Mouse (Mus musculus) heart, embryonic 15.5 days (tissue): ENCODE measurements around the gene Dnajb1. TPM values are rescaled to one million over a fixed set of nuclear protein-coding genes. Genes with fewer than 3 reads are reported as not detected.
A peak's percentile ranks its signal among the peaks of the same experiment; 100 is the strongest.

Experiments used
- ATAC-seq: fragments of 200-750 bp; cut with Nextera tagmentation; replicated peaks from 2 replicates; pipeline ENCODE4 v1.8.0; 2017; ENCODE audit warnings: low read depth, moderate TSS enrichment; ENCODE audit not compliant: insufficient number of reproducible peaks, insufficient read depth, low FRiP score
- H3K27ac ChIP-seq: fragments of 300-500 bp; sonication (generic); 2 replicates; pipeline ENCODE4 v1.5.1; 2015; ENCODE audit warnings: mild to moderate bottlenecking, inconsistent platforms
- H3K27me3 ChIP-seq: fragments of 300-500 bp; sonication (generic); 2 replicates; pipeline ENCODE4 v1.6.1; 2015; ENCODE audit warnings: inconsistent platforms
- H3K36me3 ChIP-seq: fragments of 300-500 bp; sonication (generic); 2 replicates; pipeline ENCODE4 v1.6.1; 2015; ENCODE audit warnings: mild to moderate bottlenecking, inconsistent platforms
- H3K4me1 ChIP-seq: fragments of 300-500 bp; sonication (generic); replicated peaks from 2 replicates; pipeline ENCODE4 v1.6.1; 2015; ENCODE audit warnings: inconsistent platforms
- H3K4me2 ChIP-seq: fragments of 300-500 bp; sonication (generic); 2 replicates; pipeline ENCODE4 v1.6.1; 2015; ENCODE audit warnings: inconsistent platforms, mild to moderate bottlenecking, moderate library complexity
- H3K4me3 ChIP-seq: fragments of 300-500 bp; sonication (generic); 2 replicates; pipeline ENCODE4 v1.5.1; 2015; ENCODE audit warnings: mild to moderate bottlenecking, inconsistent platforms
- H3K9ac ChIP-seq: fragments of 300-500 bp; sonication (generic); 2 replicates; pipeline ENCODE4 v1.6.1; 2015; ENCODE audit warnings: mild to moderate bottlenecking, inconsistent platforms
- H3K9me3 ChIP-seq: fragments of 300-500 bp; sonication (generic); replicated peaks from 2 replicates; pipeline ENCODE4 v1.6.1; 2016; ENCODE audit warnings: inconsistent platforms
- WGBS: fragments of 180-500 bp; shearing (Covaris S2); methylation state at CpG from one replicate; pipeline ENCODE4 v1.1.7; 2015; ENCODE audit warnings: mixed read lengths; 5-methylcytosine and 5-hydroxymethylcytosine counted together
- polyA plus RNA-seq: library from polyadenylated mRNA; unstranded; fragments of >200 nt; fragmentation: Nextera tagmentation; extraction: Ambion mirVana; gene quantifications from 2 replicates; pipeline ENCODE4 v1.2.1, GENCODE M21; 2015

Gene Dnajb1
- 36.7 and 47.2 TPM in 2 replicates for polyA plus RNA-seq

GRCm38 (mm10) chr8:83607661-83608397 is at the start of gene Dnajb1, which contains the start of gene Tecr:
Gene Dnajb1, plus strand, starts transcription at chr8:83608193.
Gene Tecr, minus strand, starts transcription at chr8:83607971.
- ATAC-seq: peak; percentile 95
- Histone ChIP-seq H3K36me3 (peaks cover 30% of the 10 kb centered on the region), H3K9ac (peak within 1 kb of the TSS; percentile 80), H3K4me1 (peaks cover 26% of the 10 kb centered on the region), H3K27me3 (no peaks in the 10 kb centered on the region), H3K4me2 (peak within 1 kb of the TSS; percentile 74), H3K4me3 (peak within 1 kb of the TSS; percentile 71), H3K9me3 (no peaks in the 10 kb centered on the region), H3K27ac (peak within 1 kb of the TSS; percentile 97)
- WGBS: under 1% methylated on average over 69 of the region's 69 CpGs

- H3K9ac ChIP-seq: no peak overlapping the region
These were observed 45.3 kb upstream of the Dnajb1 start for GRCm38 (mm10) chr8:83562669-83563068.

GRCm38 (mm10) chr8:83563246-83563645 is 44.7 kb upstream of the Dnajb1 start:
- Histone ChIP-seq H3K9me3 (no peaks in the 10 kb centered on the region), H3K27me3 (no peaks in the 10 kb centered on the region), H3K9ac (no peak overlapping the region), H3K4me2 (no peak overlapping the region), H3K4me3 (no peak overlapping the region), H3K27ac (no peak overlapping the region), H3K36me3 (no peaks in the 10 kb centered on the region), H3K4me1 (peaks cover 13% of the 10 kb centered on the region)
- ATAC-seq: no peak
- WGBS: 70% methylated on average over 4 of the region's 4 CpGs

More at GRCm38 (mm10) chr8:83562669-83563068, 45.3 kb upstream of the Dnajb1 start:
- WGBS: 60% methylated on average over 3 of the region's 3 CpGs
- H3K4me1 ChIP-seq: peaks cover 7% of the 10 kb centered on the region
- no peaks in the 10 kb centered on the region for H3K9me3 ChIP-seq
- no peak overlapping the region for H3K27ac ChIP-seq
- H3K27me3 ChIP-seq: no peaks in the 10 kb centered on the region
- H3K4me2 ChIP-seq: no peak overlapping the region
- no peak for ATAC-seq
- no peaks in the 10 kb centered on the region for H3K36me3 ChIP-seq
- no peak overlapping the region for H3K4me3 ChIP-seq

GRCm38 (mm10) chr8:83565731-83566375 is 42.1 kb upstream of the Dnajb1 start:
- H3K4me3 ChIP-seq: no peak overlapping the region
- no peak overlapping the region for H3K27ac ChIP-seq
- H3K36me3 ChIP-seq: peaks cover 10% of the 10 kb centered on the region; the same call in 1 of the 2 replicates
- WGBS: 78% methylated on average over 9 of the region's 9 CpGs
- H3K4me1 ChIP-seq: peaks cover 21% of the 10 kb centered on the region
- H3K9ac ChIP-seq: no peak overlapping the region
- H3K27me3 ChIP-seq: no peaks in the 10 kb centered on the region
- 0 out of 2 replicates have a peak overlapping the region, but pooled peaks have one; percentile 80 for H3K4me2 ChIP-seq
- no peaks in the 10 kb centered on the region for H3K9me3 ChIP-seq
- ATAC-seq: no peak

- ATAC-seq: peak; percentile 79
- Histone ChIP-seq H3K36me3 (peaks cover 17% of the 10 kb centered on the region), H3K4me3 (peak within 1 kb of the TSS; percentile 82), H3K9ac (peak within 1 kb of the TSS; percentile 82), H3K27ac (peak within 1 kb of the TSS; percentile 80), H3K27me3 (no peaks in the 10 kb centered on the region), H3K9me3 (no peaks in the 10 kb centered on the region), H3K4me2 (peak within 1 kb of the TSS; percentile 80), H3K4me1 (peaks cover 21% of the 10 kb centered on the region)
- WGBS: under 1% methylated on average over 48 of the region's 48 CpGs
These were observed 41.3 kb upstream of the Dnajb1 start, which contains the start of gene Ndufb7 for GRCm38 (mm10) chr8:83566469-83567395. Gene Ndufb7, plus strand, starts transcription at chr8:83566671.

GRCm38 (mm10) chr8:83567668-83568067 is 40.3 kb upstream of the Dnajb1 start:
- Histone ChIP-seq H3K27ac (no peak overlapping the region), H3K4me3 (peak overlapping the region; percentile 82), H3K4me2 (peak overlapping the region; percentile 80), H3K4me1 (peaks cover 21% of the 10 kb centered on the region), H3K27me3 (no peaks in the 10 kb centered on the region), H3K9ac (peak overlapping the region; percentile 82), H3K36me3 (peaks cover 25% of the 10 kb centered on the region), H3K9me3 (no peaks in the 10 kb centered on the region)
- WGBS: 49% methylated on average over 3 of the region's 3 CpGs
- ATAC-seq: no peak

GRCm38 (mm10) chr8:83568128-83568527 is 39.9 kb upstream of the Dnajb1 start:
- Histone ChIP-seq H3K9me3 (no peaks in the 10 kb centered on the region), H3K4me1 (peaks cover 23% of the 10 kb centered on the region), H3K27me3 (no peaks in the 10 kb centered on the region), H3K9ac (peak overlapping the region; percentile 82), H3K36me3 (peaks cover 26% of the 10 kb centered on the region), H3K4me2 (peak overlapping the region; percentile 80), H3K27ac (no peak overlapping the region), H3K4me3 (peak overlapping the region; percentile 82)
- no peak for ATAC-seq
- 73% methylated on average over 5 of the region's 5 CpGs for WGBS

- Histone ChIP-seq H3K4me3 (no peak overlapping the region), H3K4me1 (peaks cover 30% of the 10 kb centered on the region), H3K4me2 (no peak overlapping the region), H3K9me3 (no peaks in the 10 kb centered on the region), H3K36me3 (peaks cover 26% of the 10 kb centered on the region), H3K9ac (no peak overlapping the region), H3K27ac (no peak overlapping the region), H3K27me3 (no peaks in the 10 kb centered on the region)
- WGBS: 78% methylated on average over 5 of the region's 5 CpGs
- no peak for ATAC-seq
These were observed 39.2 kb upstream of the Dnajb1 start for GRCm38 (mm10) chr8:83568755-83569154.

GRCm38 (mm10) chr8:83569165-83569564 is 38.8 kb upstream of the Dnajb1 start:
- no peaks in the 10 kb centered on the region for H3K9me3 ChIP-seq
- H3K4me1 ChIP-seq: peaks cover 34% of the 10 kb centered on the region
- no peak overlapping the region for H3K4me2 ChIP-seq
- ATAC-seq: no peak
- H3K9ac ChIP-seq: no peak overlapping the region
- peaks cover 26% of the 10 kb centered on the region for H3K36me3 ChIP-seq
- no peaks in the 10 kb centered on the region for H3K27me3 ChIP-seq
- 73% methylated on average over 4 of the region's 4 CpGs for whole genome bisulfite sequencing
- no peak overlapping the region for H3K27ac ChIP-seq
- no peak overlapping the region for H3K4me3 ChIP-seq

- 83% methylated on average over 15 of the region's 15 CpGs for WGBS
These were observed 37.6 kb upstream of the Dnajb1 start for GRCm38 (mm10) chr8:83570272-83571000.

More at GRCm38 (mm10) chr8:83570272-83571000, 37.6 kb upstream of the Dnajb1 start:
- peaks cover 46% of the 10 kb centered on the region for H3K4me1 ChIP-seq
- no peaks in the 10 kb centered on the region for H3K9me3 ChIP-seq
- H3K9ac ChIP-seq: no peak overlapping the region
- H3K4me2 ChIP-seq: no peak overlapping the region
- H3K36me3 ChIP-seq: peaks cover 26% of the 10 kb centered on the region
- H3K4me3 ChIP-seq: no peak overlapping the region
- ATAC-seq: no peak
- H3K27ac ChIP-seq: no peak overlapping the region
- no peaks in the 10 kb centered on the region for H3K27me3 ChIP-seq
